Mouse (Mus musculus): Measurements from ENCODE around the gene Cfap97d1. TPM values are rescaled to one million over a fixed set of nuclear protein-coding genes. Genes with fewer than 3 reads are reported as not detected.
A peak's percentile ranks its signal among the peaks of the same experiment; 100 is the strongest.

The Cfap97d1 gene
- polyA plus RNA-seq, 1 experiment from 2014 or later: 0.20 TPM

GRCm38 (mm10) chr11:101971410-101971809 is 12.7 kb upstream of the Cfap97d1 start:
- H3K4me2 ChIP-seq (replicated peaks; ENCODE audit: low read depth, low read length): no peak overlapping the region
- no peaks in the 10 kb centered on the region for H3K4me1 ChIP-seq (ENCODE audit: insufficient read depth, low read depth, low read length)
- ATAC-seq (peak; percentile 53), DNase-seq (ENCODE audit: low spot score) (peak; percentile 85)
- no peaks in the 10 kb centered on the region for H3K9me3 ChIP-seq (ENCODE audit: low read length)
- no peak overlapping the region for H3K9ac ChIP-seq (replicated peaks; ENCODE audit: low read depth)
- no peak overlapping the region for H3K27ac ChIP-seq (ENCODE audit: low read length)
- H3K36me3 ChIP-seq (ENCODE audit: insufficient read depth, low read length): peaks cover 11% of the 10 kb centered on the region
- H3K4me3 ChIP-seq (ENCODE audit: low read depth, low read length): no peak overlapping the region
- peaks cover 6% of the 10 kb centered on the region for H3K27me3 ChIP-seq (replicated peaks; ENCODE audit: insufficient read depth, low read length)
- TF ChIP-seq CTCF (IDR thresholded peaks at IDR 0.05): peak; percentile 80
- 0 out of 2 replicates have a peak, but pooled peaks have one; percentile 20 for TF ChIP-seq EP300 (IDR thresholded peaks at IDR 0.05)
- 35% methylated on average over 3 of the region's 3 CpGs for WGBS

DNA sequence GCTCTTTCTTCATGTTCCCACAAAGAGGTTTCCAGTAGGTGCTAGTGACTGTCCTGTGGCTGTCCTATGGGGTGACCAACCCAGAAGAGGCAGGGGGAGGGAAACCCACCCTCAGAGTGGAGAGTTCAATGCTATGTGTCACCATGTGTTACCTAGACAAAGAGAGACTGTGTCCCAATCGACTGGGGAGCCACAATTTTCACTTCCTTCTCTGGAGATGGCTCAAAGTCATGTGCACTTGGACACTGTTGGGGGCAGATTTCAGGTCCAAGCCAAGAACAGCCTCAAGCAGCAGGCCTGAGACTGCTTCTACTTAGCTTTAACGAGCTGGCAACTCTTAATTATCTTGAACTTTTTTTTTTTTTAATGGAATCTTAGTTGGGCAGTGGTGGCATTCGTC is 12.0 kb upstream of the Cfap97d1 start:
- no peak overlapping the region for H3K4me3 ChIP-seq (ENCODE audit: low read depth, low read length)
- H3K36me3 ChIP-seq (ENCODE audit: insufficient read depth, low read length): peaks cover 11% of the 10 kb centered on the region
- no peaks in the 10 kb centered on the region for H3K4me1 ChIP-seq (ENCODE audit: insufficient read depth, low read depth, low read length)
- no peaks in the 10 kb centered on the region for H3K9me3 ChIP-seq (ENCODE audit: low read length)
- ATAC-seq: no peak
- TF ChIP-seq CTCF (IDR thresholded peaks at IDR 0.05) (no peak), EP300 (IDR thresholded peaks at IDR 0.05) (no peak)
- H3K27me3 ChIP-seq (replicated peaks; ENCODE audit: insufficient read depth, low read length): peaks cover 6% of the 10 kb centered on the region; the same call in 1 of the 2 replicates
- peak; percentile 45 for DNase-seq (ENCODE audit: low spot score)
- WGBS: 71% methylated on average over 3 of the region's 3 CpGs
- H3K9ac ChIP-seq (replicated peaks; ENCODE audit: low read depth): no peak overlapping the region
- no peak overlapping the region for H3K4me2 ChIP-seq (replicated peaks; ENCODE audit: low read depth, low read length)
- H3K27ac ChIP-seq (ENCODE audit: low read length): 0 out of 2 replicates have a peak overlapping the region, but pooled peaks have one; percentile 9

GRCm38 (mm10) chr11:101972651-101973050 is 11.4 kb upstream of the Cfap97d1 start:
- no peaks in the 10 kb centered on the region for H3K9me3 ChIP-seq (ENCODE audit: low read length)
- H3K27me3 ChIP-seq (replicated peaks; ENCODE audit: insufficient read depth, low read length): peaks cover 3% of the 10 kb centered on the region; the same call in 1 of the 2 replicates
- TF ChIP-seq EP300 (IDR thresholded peaks at IDR 0.05): no peak
- no peak for TF ChIP-seq CTCF (IDR thresholded peaks at IDR 0.05)
- no peak overlapping the region for H3K9ac ChIP-seq (replicated peaks; ENCODE audit: low read depth)
- H3K4me2 ChIP-seq (replicated peaks; ENCODE audit: low read depth, low read length): no peak overlapping the region
- ATAC-seq (0 out of 2 replicates have a peak, but pooled peaks have one; percentile 8), DNase-seq (ENCODE audit: low spot score) (peak; percentile 58)
- H3K4me1 ChIP-seq (ENCODE audit: insufficient read depth, low read depth, low read length): no peaks in the 10 kb centered on the region
- 0 out of 2 replicates have a peak overlapping the region, but pooled peaks have one; percentile 9 for H3K27ac ChIP-seq (ENCODE audit: low read length)
- no peak overlapping the region for H3K4me3 ChIP-seq (ENCODE audit: low read depth, low read length)
- H3K36me3 ChIP-seq (ENCODE audit: insufficient read depth, low read length): peaks cover 11% of the 10 kb centered on the region
- 72% methylated on average over 5 of the region's 5 CpGs for WGBS

DNA sequence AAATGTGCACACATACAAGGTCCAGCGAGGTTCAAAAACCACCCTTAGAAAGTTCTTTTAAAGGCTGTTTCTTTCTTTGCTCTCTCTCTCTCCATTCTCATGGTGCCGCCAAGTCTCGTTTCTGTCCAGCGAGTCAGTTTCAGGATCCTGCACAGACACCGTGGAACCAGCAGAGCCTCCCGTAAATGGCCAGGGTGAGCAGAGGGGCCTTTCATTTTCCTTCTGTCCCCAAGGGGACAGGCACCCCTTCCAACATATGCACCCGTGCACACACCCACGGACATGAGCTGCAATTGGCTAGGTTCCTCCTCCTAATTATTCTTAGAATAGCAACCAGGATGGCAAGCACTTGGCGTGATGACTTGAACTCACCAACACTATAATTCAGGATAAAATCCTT is 10.6 kb upstream of the Cfap97d1 start:
- Histone ChIP-seq H3K4me3 (ENCODE audit: low read depth, low read length) (no peak overlapping the region), H3K4me2 (replicated peaks; ENCODE audit: low read depth, low read length) (no peak overlapping the region), H3K27me3 (replicated peaks; ENCODE audit: insufficient read depth, low read length) (no peaks in the 10 kb centered on the region; the same call in 1 of the 2 replicates), H3K4me1 (ENCODE audit: insufficient read depth, low read depth, low read length) (no peaks in the 10 kb centered on the region), H3K9ac (replicated peaks; ENCODE audit: low read depth) (no peak overlapping the region), H3K27ac (ENCODE audit: low read length) (no peak overlapping the region), H3K9me3 (ENCODE audit: low read length) (no peaks in the 10 kb centered on the region), H3K36me3 (ENCODE audit: insufficient read depth, low read length) (peaks cover 11% of the 10 kb centered on the region)
- DNase-seq (ENCODE audit: low spot score): no peak
- no peak for TF ChIP-seq CTCF (IDR thresholded peaks at IDR 0.05)
- TF ChIP-seq EP300 (IDR thresholded peaks at IDR 0.05): no peak
- WGBS: 73% methylated on average over 9 of the region's 9 CpGs
- no peak for ATAC-seq

DNA sequence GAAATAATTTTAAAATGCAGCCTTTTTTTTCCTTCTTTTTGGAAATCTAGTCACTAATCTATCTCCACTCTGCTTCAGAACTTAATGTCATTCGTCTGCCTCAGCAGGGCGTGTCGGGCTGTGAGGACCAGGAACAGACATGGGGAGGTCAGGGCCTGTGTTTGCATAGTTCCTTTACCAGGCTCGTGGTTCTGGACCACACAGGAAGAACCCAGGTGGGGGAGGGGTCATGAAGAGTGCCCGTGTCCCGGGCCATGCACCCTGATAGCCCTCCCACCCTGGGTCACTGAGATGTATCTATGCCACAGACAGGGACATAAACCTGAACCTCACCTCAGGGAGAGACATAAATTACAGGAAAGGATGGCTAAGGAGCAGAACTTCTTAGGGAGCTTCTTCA is 9.9 kb upstream of the Cfap97d1 start:
- Histone ChIP-seq H3K4me3 (ENCODE audit: low read depth, low read length) (no peak overlapping the region), H3K27me3 (replicated peaks; ENCODE audit: insufficient read depth, low read length) (no peaks in the 10 kb centered on the region), H3K9ac (replicated peaks; ENCODE audit: low read depth) (no peak overlapping the region), H3K4me1 (ENCODE audit: insufficient read depth, low read depth, low read length) (no peaks in the 10 kb centered on the region), H3K36me3 (ENCODE audit: insufficient read depth, low read length) (peaks cover 11% of the 10 kb centered on the region), H3K27ac (ENCODE audit: low read length) (no peak overlapping the region), H3K4me2 (replicated peaks; ENCODE audit: low read depth, low read length) (no peak overlapping the region), H3K9me3 (ENCODE audit: low read length) (no peaks in the 10 kb centered on the region)
- WGBS: 46% methylated on average over 6 of the region's 6 CpGs
- ATAC-seq (no peak), DNase-seq (ENCODE audit: low spot score) (no peak)
- TF ChIP-seq EP300 (IDR thresholded peaks at IDR 0.05) (no peak), CTCF (IDR thresholded peaks at IDR 0.05) (no peak)

- Histone ChIP-seq H3K4me2 (replicated peaks; ENCODE audit: low read depth, low read length) (no peak overlapping the region), H3K9me3 (ENCODE audit: low read length) (no peaks in the 10 kb centered on the region), H3K4me1 (ENCODE audit: insufficient read depth, low read depth, low read length) (no peaks in the 10 kb centered on the region), H3K9ac (replicated peaks; ENCODE audit: low read depth) (no peak overlapping the region), H3K27ac (ENCODE audit: low read length) (no peak overlapping the region), H3K4me3 (ENCODE audit: low read depth, low read length) (no peak overlapping the region), H3K27me3 (replicated peaks; ENCODE audit: insufficient read depth, low read length) (no peaks in the 10 kb centered on the region), H3K36me3 (ENCODE audit: insufficient read depth, low read length) (peaks cover 11% of the 10 kb centered on the region)
- no peak for DNase-seq (ENCODE audit: low spot score)
- no peak for ATAC-seq
- WGBS: 58% methylated on average over 9 of the region's 9 CpGs
- TF ChIP-seq CTCF (IDR thresholded peaks at IDR 0.05) (peak; percentile 63), EP300 (IDR thresholded peaks at IDR 0.05) (no peak)
These were observed 9.2 kb upstream of the Cfap97d1 start for GRCm38 (mm10) chr11:101974923-101975322.

- Histone ChIP-seq H3K9me3 (ENCODE audit: low read length) (no peaks in the 10 kb centered on the region), H3K9ac (replicated peaks; ENCODE audit: low read depth) (no peak overlapping the region), H3K27me3 (replicated peaks; ENCODE audit: insufficient read depth, low read length) (no peaks in the 10 kb centered on the region), H3K4me1 (ENCODE audit: insufficient read depth, low read depth, low read length) (no peaks in the 10 kb centered on the region), H3K4me3 (ENCODE audit: low read depth, low read length) (no peak overlapping the region), H3K36me3 (ENCODE audit: insufficient read depth, low read length) (peaks cover 18% of the 10 kb centered on the region), H3K4me2 (replicated peaks; ENCODE audit: low read depth, low read length) (no peak overlapping the region), H3K27ac (ENCODE audit: low read length) (no peak overlapping the region)
- ATAC-seq (no peak), DNase-seq (ENCODE audit: low spot score) (no peak)
- peak; percentile 24; the same call in 1 of the 2 replicates for TF ChIP-seq CTCF (IDR thresholded peaks at IDR 0.05)
- no peak for TF ChIP-seq EP300 (IDR thresholded peaks at IDR 0.05)
- WGBS: 91% methylated on average over 7 of the region's 7 CpGs
These were observed 7.1 kb upstream of the Cfap97d1 start for GRCm38 (mm10) chr11:101976949-101977348.
